Mouse (Mus musculus): ENCODE results near the gene Lpar1.

The Lpar1 gene

GRCm38 (mm10) chr4:58447841-58448240 lies 105.9 kb downstream of the Lpar1 start:
- DNase-seq (ENCODE audit: low spot score in 2 of 2), result no peak

GRCm38 (mm10) chr4:58445846-58446245 lies 107.9 kb downstream of the Lpar1 start:
- no peak for DNase-seq (ENCODE audit: low spot score in 2 of 2)

GRCm38 (mm10) chr4:58442338-58442737 lies 111.4 kb downstream of the Lpar1 start:
- no peak for DNase-seq (ENCODE audit: low spot score in 2 of 2)

- no peak for DNase-seq (ENCODE audit: low spot score in 2 of 2)
Observed at GRCm38 (mm10) chr4:58438654-58439053, 115.0 kb downstream of the Lpar1 start.

- DNase-seq (ENCODE audit: low spot score in 2 of 2), result no peak
Observed at GRCm38 (mm10) chr4:58437271-58437670, 116.4 kb downstream of the Lpar1 start.

GRCm38 (mm10) chr4:58423276-58423930 lies 130.3 kb downstream of the Lpar1 start:
- DNase-seq (ENCODE audit: low spot score in 2 of 2), result no peak

GRCm38 (mm10) chr4:58419225-58419624 lies 134.5 kb downstream of the Lpar1 start:
- no peak for DNase-seq (ENCODE audit: low spot score in 2 of 2)

GRCm38 (mm10) chr4:58417319-58417718 lies 136.4 kb downstream of the Lpar1 start:
- no peak for DNase-seq (ENCODE audit: low spot score in 2 of 2)

- DNase-seq (ENCODE audit: low spot score in 2 of 2), result no peak
Observed at GRCm38 (mm10) chr4:58415537-58415936, 138.2 kb downstream of the Lpar1 start.

- DNase-seq (ENCODE audit: low spot score in 2 of 2), result no peak
Observed at GRCm38 (mm10) chr4:58413188-58414185, 140.2 kb downstream of the Lpar1 start.

GRCm38 (mm10) chr4:58401973-58402501 lies 151.7 kb downstream of the Lpar1 start:
- no peak for DNase-seq (ENCODE audit: low spot score in 2 of 2)

- DNase-seq (ENCODE audit: low spot score in 2 of 2), result no peak
Observed at GRCm38 (mm10) chr4:58400861-58401341, 152.8 kb downstream of the Lpar1 start.

Measured in spleen, postnatal 14 days (tissue).